Mouse (Mus musculus) erythroid progenitor cell, adult 5-6 weeks (primary cell): ENCODE results near the gene Cmtr2. TPM values are rescaled to one million over a fixed set of nuclear protein-coding genes. Genes with fewer than 3 reads are reported as not detected.

Experiments used
- ATAC-seq: replicated peaks from 2 replicates; pipeline ENCODE4 v1.8.0; 2016; ENCODE audit warnings: moderate number of reproducible peaks, mild to moderate bottlenecking, moderate TSS enrichment, inconsistent platforms; ENCODE audit not compliant: poor library complexity, low FRiP score, severe bottlenecking
- total RNA-seq, 2 experiments: library from RNA; stranded (forward) in 1 of 2; stranded (reverse) in 1 of 2; fragments of 150-400 nt in 1 of 2; fragments of 186-747, 209-891 nt in 1 of 2; gene quantifications; 2 replicates each; pipeline versions ENCODE4 v1.2.3 to v1.2.4; 2015 to 2017; ENCODE audit warnings: low replicate concordance in 2 of 2

The Cmtr2 gene
- total RNA-seq, 2 experiments from 2014 or later: 0.42 TPM; not detected in 1

GRCm38 (mm10) chr8:110247238-110247637 is 31.8 kb downstream of the Cmtr2 start:
- no peak for ATAC-seq

GRCm38 (mm10) chr8:110253986-110254385 is 38.5 kb downstream of the Cmtr2 start:
- no peak for ATAC-seq

- ATAC-seq: no peak
Observed at GRCm38 (mm10) chr8:110265796-110266305, 50.4 kb downstream of the Cmtr2 start.

GRCm38 (mm10) chr8:110266741-110267140 is 51.3 kb downstream of the Cmtr2 start, which contains the start of gene Hydin:
Hydin (plus strand) TSS chr8:110266977.
- ATAC-seq: no peak

GRCm38 (mm10) chr8:110267268-110267667 is 51.8 kb downstream of the Cmtr2 start:
- ATAC-seq: no peak

- ATAC-seq: no peak
Observed at GRCm38 (mm10) chr8:110270659-110271058, 55.2 kb downstream of the Cmtr2 start.

- ATAC-seq: no peak
Observed at GRCm38 (mm10) chr8:110273394-110273793, 57.9 kb downstream of the Cmtr2 start.

Other genes starting within 250 kb of the Cmtr2 start
- gene Tat, start 225.2 kb upstream of the Cmtr2 start, total RNA-seq (2015; ENCODE audit: low replicate concordance): not detected in 2 replicates
- not detected in 2 replicates for gene Tat, start 225.2 kb upstream of the Cmtr2 start, total RNA-seq (2017; ENCODE audit: low replicate concordance)
- not detected in 2 replicates for gene Chst4, start 175.9 kb upstream of the Cmtr2 start, total RNA-seq (2015; ENCODE audit: low replicate concordance)
- gene Chst4, start 175.9 kb upstream of the Cmtr2 start, total RNA-seq (2017; ENCODE audit: low replicate concordance): not detected in 2 replicates
- gene Zfp612, start 135.9 kb upstream of the Cmtr2 start, total RNA-seq (2015; ENCODE audit: low replicate concordance): not detected in 2 replicates
- gene Zfp612, start 135.9 kb upstream of the Cmtr2 start, total RNA-seq (2017; ENCODE audit: low replicate concordance): not detected in 2 replicates
- not detected in 2 replicates for gene Gm21964, start 114.5 kb upstream of the Cmtr2 start, total RNA-seq (2015; ENCODE audit: low replicate concordance)
- gene Gm21964, start 114.5 kb upstream of the Cmtr2 start, total RNA-seq (2017; ENCODE audit: low replicate concordance): not detected in 2 replicates
- gene Gm17720, start 112.9 kb upstream of the Cmtr2 start, total RNA-seq (2015; ENCODE audit: low replicate concordance): not detected in 2 replicates
- not detected in 2 replicates for gene Gm17720, start 112.9 kb upstream of the Cmtr2 start, total RNA-seq (2017; ENCODE audit: low replicate concordance)
- gene Calb2, start 47.5 kb upstream of the Cmtr2 start, total RNA-seq (2015; ENCODE audit: low replicate concordance): not detected in 2 replicates
- not detected in 2 replicates for gene Calb2, start 47.5 kb upstream of the Cmtr2 start, total RNA-seq (2017; ENCODE audit: low replicate concordance)
- gene Hydin, start 51.3 kb downstream of the Cmtr2 start, total RNA-seq (2015; ENCODE audit: low replicate concordance): not detected in 2 replicates
- not detected in 2 replicates for gene Hydin, start 51.3 kb downstream of the Cmtr2 start, total RNA-seq (2017; ENCODE audit: low replicate concordance)